In genomic region chr5:24551317-24551688, GRCm38 (mm10) we compare ENCODE assay signal across 10 mouse cellular contexts. TPM values are rescaled to one million over a fixed set of nuclear protein-coding genes. Genes with fewer than 3 reads are reported as not detected.
DNase-seq lines count a peak whose midpoint lies in the region; ATAC-seq and TF ChIP-seq lines count a peak whose summit lies in the region.
"Had no signal": no experiment of that assay in that cellular context is flagged by ENCODE, and none has a peak within 500 bp of the region (broad histone marks: within the 10 kb centered on the region; RNA-seq: fewer than 3 reads in every experiment).

No protein-coding gene starts in this region.

- WGBS in heart, embryonic 11.5 days (ENCODE audit: insufficient replicate concordance), result 51% methylated on average over 2 of the region's 2 CpGs
- WGBS in forebrain, embryonic 16.5 days, result 48% methylated on average over 2 of the region's 2 CpGs
- WGBS in limb, embryonic 14.5 days, result 43% methylated on average over 2 of the region's 2 CpGs

- no peak for TF ChIP-seq POLR2A in CH12.LX (IDR thresholded peaks at IDR 0.05; ENCODE audit: low read depth, low read length)
- no peak for TF ChIP-seq POLR2A in limb, embryonic 14.5 days (IDR thresholded peaks at IDR 0.05; ENCODE audit: borderline replicate concordance, extremely low read depth, insufficient read depth, insufficient read length)

- H3K9me3 ChIP-seq in heart, embryonic 11.5 days (replicated peaks; ENCODE audit: control insufficient read depth, low read length), result no peaks in the 10 kb centered on the region
- peaks cover 3% of the 10 kb centered on the region for H3K9me3 ChIP-seq in CH12.LX (replicated peaks; ENCODE audit: low read length)
- no peaks in the 10 kb centered on the region for H3K9me3 ChIP-seq in forebrain, embryonic 16.5 days (ENCODE audit: control insufficient read depth, low read length)
- H3K9me3 ChIP-seq in limb, embryonic 14.5 days (ENCODE audit: control insufficient read depth, low read length), result no peaks in the 10 kb centered on the region; the same call in 1 of the 2 replicates

- DNase-seq in heart, adult 18-20 months, result no peak
- DNase-seq in CH12.LX (ENCODE audit: extremely low read depth), result no peak
- DNase-seq in limb, embryonic 14.5 days (ENCODE audit: low spot score), result no peak
- no peak for DNase-seq in ovary, postnatal 10 days (ENCODE audit: low spot score)
- DNase-seq in left cerebral cortex, adult 18-20 months (ENCODE audit: low spot score in 2 of 2), result no peak
- DNase-seq in urinary bladder, postnatal 10 days (ENCODE audit: low spot score), result no peak

- H3K9ac ChIP-seq in heart, embryonic 11.5 days (ENCODE audit: low read depth, low read length), result no peak overlapping the region
- no peak overlapping the region for H3K9ac ChIP-seq in CH12.LX (ENCODE audit: insufficient read depth, low read depth)
- peak overlapping the region; percentile 44 for H3K9ac ChIP-seq in forebrain, embryonic 16.5 days (replicated peaks; ENCODE audit: low read depth, low read length)
- peak overlapping the region; percentile 34; the same call in 1 of the 2 replicates for H3K9ac ChIP-seq in limb, embryonic 14.5 days (ENCODE audit: low read depth, low read length, severe bottlenecking)
- H3K9ac ChIP-seq: liver, embryonic 14.5 days had no signal

- H3K4me3 ChIP-seq in heart, embryonic 11.5 days (ENCODE audit: low read depth, low read length), result no peak overlapping the region
- no peak overlapping the region for H3K4me3 ChIP-seq in CH12.LX (replicated peaks in 1 of 3; ENCODE audit: low read depth in 2 of 3, low read length in 2 of 3, poor library complexity in 1 of 3)
- peak overlapping the region; percentile 15 for H3K4me3 ChIP-seq in forebrain, embryonic 16.5 days (replicated peaks; ENCODE audit: low read length)
- H3K4me3 ChIP-seq in limb, embryonic 14.5 days (replicated peaks; ENCODE audit: low read length), result 0 out of 2 replicates have a peak overlapping the region, but pooled peaks have one; percentile 5

- H3K27ac ChIP-seq in heart, embryonic 11.5 days (ENCODE audit: low read depth, low read length), result no peak overlapping the region
- no peak overlapping the region for H3K27ac ChIP-seq in CH12.LX (ENCODE audit: insufficient read depth, low read depth)
- H3K27ac ChIP-seq in forebrain, embryonic 16.5 days (ENCODE audit: low read length), result peak overlapping the region; percentile 42
- no peak overlapping the region for H3K27ac ChIP-seq in limb, embryonic 14.5 days (replicated peaks; ENCODE audit: low read depth, low read length)
- H3K27ac ChIP-seq: liver, embryonic 14.5 days had no signal

- dilution Hi-C loops in CH12.LX (cut with MboI; ENCODE audit: extremely low pct_ligation_motif_present, extremely low pct_unique_long_range_greater_than_20kb, low sequenced_read_pairs), result no loop called here

- no peak for TF ChIP-seq RAD21 in CH12.LX (IDR thresholded peaks at IDR 0.05; ENCODE audit: low read depth, low read length)

- H3K79me2 ChIP-seq in CH12.LX (replicated peaks; ENCODE audit: control insufficient read depth, extremely low read depth, insufficient read depth, poor library complexity, severe bottlenecking), result no peaks in the 10 kb centered on the region

- ATAC-seq in heart, embryonic 11.5 days (replicated peaks; ENCODE audit: insufficient number of reproducible peaks, low FRiP score, low TSS enrichment), result no peak
- no peak; the same call in 1 of the 2 replicates for ATAC-seq in forebrain, embryonic 16.5 days
- ATAC-seq in limb, embryonic 14.5 days (ENCODE audit: low FRiP score, low read depth), result 0 out of 2 replicates have a peak, but pooled peaks have one; percentile 4
- ATAC-seq: inflammation-experienced regulatory T-cells, adult 6 months had no signal

- peak overlapping the region; percentile 42 for H3K4me2 ChIP-seq in heart, embryonic 11.5 days
- H3K4me2 ChIP-seq in CH12.LX (ENCODE audit: insufficient read depth, low read depth, poor library complexity, severe bottlenecking), result peak overlapping the region; percentile 19
- peak overlapping the region; percentile 50 for H3K4me2 ChIP-seq in forebrain, embryonic 16.5 days (ENCODE audit: low read length)
- peak overlapping the region; percentile 42 for H3K4me2 ChIP-seq in limb, embryonic 14.5 days (replicated peaks; ENCODE audit: low read depth, low read length, severe bottlenecking)

- H3K36me3 ChIP-seq in heart, embryonic 11.5 days (ENCODE audit: control insufficient read depth, insufficient read depth, low read length), result no peaks in the 10 kb centered on the region
- no peaks in the 10 kb centered on the region for H3K36me3 ChIP-seq in CH12.LX (replicated peaks in 1 of 2; ENCODE audit: control insufficient read depth in 1 of 2, insufficient read depth in 1 of 2, low read length in 1 of 2)
- H3K36me3 ChIP-seq in forebrain, embryonic 16.5 days (ENCODE audit: control insufficient read depth, insufficient read depth), result no peaks in the 10 kb centered on the region
- no peaks in the 10 kb centered on the region for H3K36me3 ChIP-seq in limb, embryonic 14.5 days (ENCODE audit: control insufficient read depth, insufficient read depth, low read length)

- peaks cover 25% of the 10 kb centered on the region for H3K27me3 ChIP-seq in heart, embryonic 11.5 days (ENCODE audit: control insufficient read depth, insufficient read depth, low read length)
- H3K27me3 ChIP-seq in CH12.LX (replicated peaks), result peaks cover 64% of the 10 kb centered on the region
- no peaks in the 10 kb centered on the region for H3K27me3 ChIP-seq in forebrain, embryonic 16.5 days (replicated peaks; ENCODE audit: control insufficient read depth, insufficient read depth, low read length)
- no peaks in the 10 kb centered on the region for H3K27me3 ChIP-seq in limb, embryonic 14.5 days (ENCODE audit: control insufficient read depth, insufficient read depth, low read length)

- TF ChIP-seq CTCF in CH12.LX (conservative IDR thresholded peaks at IDR 0.05 in 1 of 2, IDR thresholded peaks at IDR 0.05 in 1 of 2; ENCODE audit: low read depth in 2 of 2, low read length in 2 of 2), result no peak

- in situ Hi-C loops in CH12.LX (cut with MboI; ENCODE audit: low pct_ligation_motif_present, low pct_unique_long_range_greater_than_20kb, low sequenced_read_pairs), result no loop called here

- no peaks in the 10 kb centered on the region for H3K4me1 ChIP-seq in heart, embryonic 11.5 days (ENCODE audit: control insufficient read depth, insufficient read depth, low read length)
- peaks cover 3 to 10% of the 10 kb centered on the region in 2 experiments; a peak in 2 of 4 replicates for H3K4me1 ChIP-seq in CH12.LX (ENCODE audit: control insufficient read depth in 1 of 2, insufficient read depth in 2 of 2)
- H3K4me1 ChIP-seq in forebrain, embryonic 16.5 days (replicated peaks; ENCODE audit: control insufficient read depth, insufficient read depth, low read length), result peaks cover 14% of the 10 kb centered on the region
- H3K4me1 ChIP-seq in limb, embryonic 14.5 days (ENCODE audit: control insufficient read depth, insufficient read depth, low read length), result peaks cover 26% of the 10 kb centered on the region

- no peak for TF ChIP-seq EP300 in CH12.LX (IDR thresholded peaks at IDR 0.05; ENCODE audit: low read length)

RNA-seq across cellular contexts. Expression of gene 4931409K22Rik, which starts 5.3 kb away (rescaled TPM):
- not detected in 2 replicates for polyA plus RNA-seq in heart, embryonic 11.5 days (2014; fragmentation: Nextera tagmentation; extraction: Ambion mirVana)
- not detected for total RNA-seq in heart, adult 18-20 months (2021)
- total RNA-seq in CH12.LX (2012; rRNA removed) (not detected in 2 replicates), CH12.LX (2014; rRNA removed) (not detected in 2 replicates)
- not detected in 2 replicates for polyA plus RNA-seq in CH12.LX (2012; ENCODE audit: insufficient read length, low read depth)
- polyA plus RNA-seq in forebrain, embryonic 16.5 days (2015; fragmentation: Nextera tagmentation; extraction: Ambion mirVana), result 0.26 and 0.35 TPM in 2 replicates
- 0.35 and 0.51 TPM in 2 replicates for polyA plus RNA-seq in limb, embryonic 14.5 days (2012; rRNA removed)
- 0.12 and 0.17 TPM in 2 replicates for polyA plus RNA-seq in limb, embryonic 14.5 days (2014; fragmentation: Nextera tagmentation; extraction: Ambion mirVana)
- not detected for total RNA-seq in left cerebral cortex, adult 18-20 months (2021)
- polyA plus RNA-seq: inflammation-experienced regulatory T-cells, adult 6 months; liver, embryonic 14.5 days had no signal

RNA-seq across cellular contexts. Expression of gene Asb10, which starts 10.5 kb away (rescaled TPM):
- 3.2 and 3.4 TPM in 2 replicates for polyA plus RNA-seq in heart, embryonic 11.5 days (2014; fragmentation: Nextera tagmentation; extraction: Ambion mirVana)
- total RNA-seq in heart, adult 18-20 months (2021), result 10 to 100 TPM; 83.7 to 90.6 TPM
- not detected in 2 replicates for total RNA-seq in CH12.LX (2012; rRNA removed)
- total RNA-seq in CH12.LX (2014; rRNA removed), result not detected in 2 replicates
- not detected in 2 replicates for polyA plus RNA-seq in CH12.LX (2012; ENCODE audit: insufficient read length, low read depth)
- polyA plus RNA-seq in forebrain, embryonic 16.5 days (2015; fragmentation: Nextera tagmentation; extraction: Ambion mirVana), result 0.09 and 0.11 TPM in 2 replicates
- 2.7 and 3.8 TPM in 2 replicates for polyA plus RNA-seq in limb, embryonic 14.5 days (2012; rRNA removed)
- 0.62 and 1.1 TPM in 2 replicates for polyA plus RNA-seq in limb, embryonic 14.5 days (2014; fragmentation: Nextera tagmentation; extraction: Ambion mirVana)
- total RNA-seq in left cerebral cortex, adult 18-20 months (2021), result not detected
- polyA plus RNA-seq: inflammation-experienced regulatory T-cells, adult 6 months had no signal

RNA-seq across cellular contexts. Expression of gene Gbx1, which starts 24.3 kb away (rescaled TPM):
- polyA plus RNA-seq in heart, embryonic 11.5 days (2014; fragmentation: Nextera tagmentation; extraction: Ambion mirVana), result 0.04 TPM in 1 of 2 replicates, not detected in the other
- not detected for total RNA-seq in heart, adult 18-20 months (2021)
- total RNA-seq in CH12.LX (2012; rRNA removed), result 0.04 and 0.08 TPM in 2 replicates
- total RNA-seq in CH12.LX (2014; rRNA removed), result not detected in 2 replicates
- 0.07 and 0.13 TPM in 2 replicates for polyA plus RNA-seq in CH12.LX (2012; ENCODE audit: insufficient read length, low read depth)
- polyA plus RNA-seq in forebrain, embryonic 16.5 days (2015; fragmentation: Nextera tagmentation; extraction: Ambion mirVana), result 0.45 and 1.3 TPM in 2 replicates
- polyA plus RNA-seq in limb, embryonic 14.5 days (2012; rRNA removed), result 0.04 and 0.05 TPM in 2 replicates
- polyA plus RNA-seq in limb, embryonic 14.5 days (2014; fragmentation: Nextera tagmentation; extraction: Ambion mirVana), result not detected in 2 replicates
- under 1 TPM; 0.21 to 0.33 TPM for total RNA-seq in left cerebral cortex, adult 18-20 months (2021)
- polyA plus RNA-seq: liver, embryonic 14.5 days had no signal

RNA-seq across cellular contexts. Expression of gene Abcf2, which starts 26.0 kb away (rescaled TPM):
- polyA plus RNA-seq in heart, embryonic 11.5 days (2014; fragmentation: Nextera tagmentation; extraction: Ambion mirVana), result 75.6 and 78.6 TPM in 2 replicates
- 10 to 100 TPM; 53.5 to 54.9 TPM for total RNA-seq in heart, adult 18-20 months (2021)
- 118 and 152 TPM in 2 replicates for total RNA-seq in CH12.LX (2012; rRNA removed)
- 162 and 169 TPM in 2 replicates for total RNA-seq in CH12.LX (2014; rRNA removed)
- 160 and 162 TPM in 2 replicates for polyA plus RNA-seq in CH12.LX (2012; ENCODE audit: insufficient read length, low read depth)
- polyA plus RNA-seq in forebrain, embryonic 16.5 days (2015; fragmentation: Nextera tagmentation; extraction: Ambion mirVana), result 107 and 109 TPM in 2 replicates
- 81.0 and 82.5 TPM in 2 replicates for polyA plus RNA-seq in limb, embryonic 14.5 days (2012; rRNA removed)
- polyA plus RNA-seq in limb, embryonic 14.5 days (2014; fragmentation: Nextera tagmentation; extraction: Ambion mirVana), result 94.3 TPM in 2 replicates
- 10 to 100 TPM; 89.7 to 90.5 TPM for total RNA-seq in left cerebral cortex, adult 18-20 months (2021)

RNA-seq across cellular contexts. Expression of gene Chpf2, which starts 35.2 kb away (rescaled TPM):
- 8.1 and 9.8 TPM in 2 replicates for polyA plus RNA-seq in heart, embryonic 11.5 days (2014; fragmentation: Nextera tagmentation; extraction: Ambion mirVana)
- 1 to 10 TPM; 5.8 to 6.9 TPM for total RNA-seq in heart, adult 18-20 months (2021)
- total RNA-seq in CH12.LX (2012; rRNA removed) (20.4 and 25.5 TPM in 2 replicates), CH12.LX (2014; rRNA removed) (11.2 and 11.9 TPM in 2 replicates)
- polyA plus RNA-seq in CH12.LX (2012; ENCODE audit: insufficient read length, low read depth), result 22.8 and 26.9 TPM in 2 replicates
- polyA plus RNA-seq in forebrain, embryonic 16.5 days (2015; fragmentation: Nextera tagmentation; extraction: Ambion mirVana), result 20.5 and 20.8 TPM in 2 replicates
- polyA plus RNA-seq in limb, embryonic 14.5 days (2012; rRNA removed), result 56.2 and 57.0 TPM in 2 replicates
- polyA plus RNA-seq in limb, embryonic 14.5 days (2014; fragmentation: Nextera tagmentation; extraction: Ambion mirVana), result 21.3 and 23.1 TPM in 2 replicates
- total RNA-seq in left cerebral cortex, adult 18-20 months (2021), result 10 to 100 TPM; 65.9 to 76.4 TPM

Comparison
In these comparisons a context has a peak if more than half of its experiments do, and no peak if none do; other contexts are left out.
1. H3K4me3 ChIP-seq: peak in forebrain, embryonic 16.5 days (single experiment) and limb, embryonic 14.5 days (single experiment); none in heart, embryonic 11.5 days (single experiment) and CH12.LX (0 of 3).
2. H3K9ac ChIP-seq: peak in forebrain, embryonic 16.5 days (single experiment) and limb, embryonic 14.5 days (single experiment); none in heart, embryonic 11.5 days (single experiment) and CH12.LX (single experiment).
3. Peak in every context shown above with its lines, with median percentiles within 50 percentile points of each other: H3K4me2 ChIP-seq.